Mouse (Mus musculus) kidney, postnatal 36 days (tissue): ENCODE measurements around the gene Git2.

Experiments used
- DNase-seq, 2 experiments: peaks; one replicate each; pipeline ENCODE4 v3.0.0; 2021 to 2022; ENCODE audit warnings: mixed read lengths in 2 of 2

Gene Git2

GRCm38 (mm10) chr5:114775056-114775979 is at the start of gene Git2:
TSS of gene Git2 (minus strand) at chr5:114775517.
- peak in 1 of 2 experiments; percentile 46 for DNase-seq

DNA sequence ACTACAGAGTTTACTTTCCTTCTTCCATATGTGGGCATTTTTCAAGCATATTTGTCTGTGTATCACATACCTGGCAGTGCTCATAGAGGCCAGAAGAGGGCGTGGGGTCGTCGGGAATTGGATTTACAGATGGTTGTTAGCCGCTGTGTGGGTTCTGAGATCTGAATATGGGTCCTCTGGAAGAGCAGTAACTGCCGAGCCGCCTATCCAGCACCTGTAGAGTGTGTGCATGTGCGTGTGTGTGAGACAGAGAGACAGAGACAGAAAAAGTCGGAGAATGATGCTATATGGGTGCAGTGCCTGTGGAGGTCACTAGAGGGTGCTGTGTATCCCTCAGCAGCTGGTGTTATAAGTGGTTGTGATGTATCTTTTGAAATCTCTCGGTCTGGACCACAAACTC is 48.9 kb upstream of the Git2 start:
- DNase-seq = peak; percentile 48 to 70

- peak; percentile 62 to 87 for DNase-seq
These were observed 47.7 kb upstream of the Git2 start, which contains the start of gene 1500011B03Rik for GRCm38 (mm10) chr5:114822796-114823688. TSS of gene 1500011B03Rik (minus strand) at chr5:114823468.

DNA sequence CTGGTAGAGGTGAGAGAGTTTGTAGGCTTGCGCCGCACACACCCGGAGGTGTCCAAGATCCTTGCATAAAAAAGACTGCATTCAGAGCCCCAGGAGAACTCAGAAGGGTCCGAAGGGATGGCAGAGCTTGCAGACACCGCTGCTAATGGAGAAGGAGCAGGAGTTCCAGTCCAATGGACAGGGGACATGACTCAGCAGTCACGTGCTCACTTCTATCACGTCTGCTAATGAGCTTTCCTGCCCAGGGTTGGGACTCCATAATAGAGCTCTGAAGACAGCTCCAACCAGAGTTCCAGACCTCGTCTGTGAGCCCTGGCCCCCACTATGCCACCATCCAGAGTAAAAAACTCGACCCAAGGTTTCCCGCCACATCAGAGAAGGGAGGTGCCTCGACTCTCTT is 42.8 kb upstream of the Git2 start:
- peak; percentile 42 to 55 for DNase-seq

DNA sequence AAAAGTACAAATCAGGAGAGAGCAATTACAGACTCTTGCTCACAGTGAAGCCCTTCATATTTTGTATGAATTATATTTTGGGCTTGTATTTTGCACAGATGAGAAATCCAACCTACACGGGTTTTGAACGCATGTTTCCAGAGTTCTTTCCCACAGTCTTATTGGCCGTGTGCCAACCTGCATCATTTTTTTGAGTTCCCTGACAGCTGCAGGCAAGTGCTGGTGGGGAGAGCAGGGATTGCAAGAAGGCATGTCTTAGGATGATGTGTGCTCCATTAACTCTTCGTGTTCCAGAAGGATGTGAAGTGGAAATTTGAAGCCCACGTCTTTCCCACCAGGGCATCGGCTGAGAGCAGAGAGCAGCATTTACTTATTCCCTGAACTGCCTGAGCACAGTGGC is 41.3 kb upstream of the Git2 start:
- no peak for DNase-seq

DNA sequence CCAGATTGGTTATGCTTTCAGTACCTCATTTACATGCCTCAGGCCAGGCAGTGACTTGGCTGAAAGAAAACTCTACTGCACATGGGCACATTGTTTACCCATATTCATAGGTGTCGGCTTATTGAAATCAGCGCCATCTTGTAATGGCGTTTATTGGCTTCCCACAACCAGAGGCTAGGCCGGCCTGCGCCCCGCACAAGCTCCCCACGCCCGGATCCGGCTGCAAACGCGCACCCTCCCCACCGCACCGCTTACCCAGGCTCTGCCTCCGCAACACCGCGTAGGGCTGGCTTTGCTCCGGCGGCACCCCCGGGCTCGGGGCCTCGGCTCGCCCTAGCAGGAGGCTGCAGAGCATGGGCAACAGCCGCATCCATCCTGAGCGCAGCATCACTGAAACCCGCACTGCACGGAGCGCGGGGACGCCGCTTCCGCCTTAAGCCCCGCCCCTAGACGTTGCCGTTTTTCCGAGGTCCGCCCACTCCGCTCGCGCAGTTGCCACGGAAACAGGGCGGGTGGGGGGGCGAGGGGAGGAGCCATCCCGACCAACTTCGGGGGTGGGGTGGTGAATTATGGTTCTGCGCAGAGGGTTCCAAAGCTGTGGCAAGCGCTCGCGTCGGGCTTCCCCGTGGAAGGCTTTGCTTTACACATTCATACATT is 38.3 kb upstream of the Git2 start:
- peak; percentile 85 to 92 for DNase-seq

DNA sequence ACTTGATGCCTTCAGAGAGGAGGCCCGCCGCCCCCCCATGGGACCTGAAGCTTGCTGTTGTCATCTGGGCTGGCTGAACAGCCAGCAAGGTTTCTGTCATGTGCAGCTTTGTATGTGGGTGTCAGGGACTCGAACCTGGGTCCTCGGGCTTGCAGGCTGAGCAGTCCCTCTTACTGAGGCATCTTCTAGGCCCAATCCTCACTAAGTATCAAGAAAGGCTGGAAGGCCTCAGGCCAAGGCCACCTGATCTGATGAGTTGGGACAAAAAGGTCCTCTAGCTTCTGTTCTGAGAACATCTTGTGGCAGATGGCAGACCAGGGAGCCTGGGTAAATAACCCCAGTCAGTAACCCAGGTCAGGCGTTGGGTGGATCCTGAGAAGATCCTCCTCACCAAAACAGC is 34.5 kb upstream of the Git2 start:
- DNase-seq = no peak

GRCm38 (mm10) chr5:114809181-114809756 is 34.0 kb upstream of the Git2 start:
- DNase-seq = no peak

- DNase-seq = no peak
These were observed 33.1 kb upstream of the Git2 start for GRCm38 (mm10) chr5:114808385-114808784.

DNA sequence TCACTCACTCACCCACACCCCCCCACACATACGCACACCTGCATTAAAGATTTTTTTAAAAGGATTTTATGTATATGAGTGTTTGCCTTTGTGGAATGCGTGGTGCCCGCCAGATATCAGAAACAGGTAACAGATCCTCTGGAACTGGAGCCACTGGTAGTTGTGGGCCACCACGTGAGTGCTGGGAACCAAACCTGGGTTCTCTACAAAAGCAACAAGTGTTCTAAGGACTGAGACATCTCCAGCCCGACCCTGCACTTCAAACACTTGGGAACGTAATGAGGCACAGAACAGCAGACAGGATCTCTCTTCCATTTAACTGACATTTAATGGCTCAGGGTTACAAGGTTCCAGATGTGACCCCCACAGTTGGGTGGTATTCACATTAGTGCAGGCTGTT is 32.6 kb upstream of the Git2 start:
- no peak for DNase-seq

DNA sequence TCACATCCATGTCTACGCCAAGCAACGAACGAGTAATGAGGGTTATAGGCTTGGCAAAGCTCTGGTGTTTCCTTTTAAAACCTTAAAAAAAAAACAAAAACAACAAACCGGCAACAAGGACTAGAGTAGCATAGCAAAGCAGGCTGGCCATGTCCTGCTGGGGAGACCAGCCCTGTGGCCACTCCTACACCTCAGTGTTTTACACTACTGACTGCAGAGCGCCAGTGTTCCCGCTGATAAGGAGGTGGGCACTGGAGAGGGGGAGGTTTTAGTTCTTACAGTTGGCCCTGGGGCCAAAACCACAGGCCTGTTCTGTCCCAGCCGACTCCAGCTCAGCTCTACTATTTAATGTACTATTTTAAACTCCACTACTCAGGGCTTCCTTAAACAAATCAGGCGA is 32.2 kb upstream of the Git2 start:
- DNase-seq = no peak

GRCm38 (mm10) chr5:114807063-114807462 is 31.7 kb upstream of the Git2 start:
- no peak for DNase-seq

- DNase-seq = peak in 1 of 2 experiments; percentile 26
These were observed 31.3 kb upstream of the Git2 start for GRCm38 (mm10) chr5:114806636-114807035.

DNA sequence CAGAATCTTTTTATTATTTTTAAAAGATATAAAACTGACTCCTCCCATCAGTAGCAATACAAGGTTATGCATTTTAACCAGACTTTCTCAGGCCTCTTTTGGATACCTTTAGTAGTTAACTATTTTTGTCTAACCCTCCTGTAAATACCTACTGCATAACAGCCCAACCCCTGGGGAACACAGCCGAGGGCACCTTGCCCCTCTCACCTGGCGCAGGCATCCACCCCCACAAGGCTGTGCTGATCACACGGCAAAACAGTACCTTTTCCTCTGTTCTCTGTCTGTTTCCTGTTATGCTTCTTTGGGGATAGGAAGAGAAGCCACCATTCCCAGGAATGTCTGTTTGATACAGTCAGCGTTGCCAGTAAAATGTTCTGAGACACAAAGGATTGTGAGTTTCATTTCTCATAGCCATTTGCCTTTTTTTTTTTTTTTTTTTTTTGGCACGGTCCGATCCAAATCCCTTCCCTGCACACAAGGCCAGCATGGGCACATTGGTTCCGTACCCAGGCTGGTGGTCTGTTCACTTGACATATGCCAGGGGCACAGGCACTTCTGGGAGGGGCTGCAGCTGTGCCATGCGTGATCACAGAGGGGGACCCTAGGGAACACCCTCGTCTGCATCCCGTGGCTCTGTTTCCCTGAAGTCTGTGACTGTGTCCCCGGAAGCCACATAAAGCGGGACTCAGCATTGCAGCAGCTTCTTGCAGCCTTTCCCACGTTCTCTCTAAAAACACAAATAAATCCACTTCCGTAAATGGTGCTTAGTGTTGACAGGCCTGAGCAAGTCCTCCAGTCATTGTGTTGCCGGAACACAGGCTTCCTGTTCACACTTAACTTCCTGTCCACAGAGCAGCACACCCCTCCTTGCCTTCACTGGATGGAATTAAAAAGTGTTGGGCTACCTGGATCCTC is 30.4 kb upstream of the Git2 start:
- peak; percentile 37 to 53 for DNase-seq

DNA sequence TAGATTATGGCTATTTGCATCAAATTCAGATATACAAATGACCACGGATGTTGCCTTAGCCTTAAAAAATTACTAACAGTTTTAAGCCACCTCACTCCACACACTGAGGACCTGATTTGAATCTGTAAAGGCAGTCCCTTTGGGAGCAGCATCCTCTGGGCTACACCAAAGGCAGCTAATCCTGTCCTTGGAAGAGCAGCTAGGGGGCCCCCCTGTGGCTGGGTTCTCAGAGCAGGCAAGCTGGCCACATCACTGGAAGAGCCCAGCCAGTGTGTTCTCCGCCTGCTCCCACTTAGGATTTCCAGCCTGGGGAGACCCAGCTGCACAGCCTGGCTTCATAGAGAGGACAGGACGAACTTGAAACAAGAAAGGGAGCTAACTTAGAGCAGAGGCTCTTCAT is 29.6 kb upstream of the Git2 start:
- peak; percentile 47 to 80 for DNase-seq

DNA sequence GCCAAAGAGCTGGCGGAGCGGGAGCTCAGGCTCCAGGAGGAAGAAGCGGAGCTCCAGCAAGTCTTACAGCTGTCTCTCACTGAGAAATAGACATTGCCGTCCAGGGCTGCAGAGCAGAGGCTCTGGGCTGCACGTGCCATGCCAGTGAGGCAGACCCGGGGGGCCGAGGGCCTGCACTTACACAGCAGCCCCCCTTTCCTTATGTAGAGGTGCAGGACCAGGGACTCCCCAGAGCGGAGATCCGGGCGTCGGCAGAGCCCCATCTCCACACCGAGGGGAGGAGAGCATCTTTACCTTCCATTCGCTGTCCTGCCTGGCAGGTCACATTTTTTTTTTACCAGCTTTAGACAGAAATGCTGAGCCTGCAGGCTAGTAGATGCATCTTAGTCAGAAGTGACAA is 29.0 kb upstream of the Git2 start:
- DNase-seq = no peak

DNA sequence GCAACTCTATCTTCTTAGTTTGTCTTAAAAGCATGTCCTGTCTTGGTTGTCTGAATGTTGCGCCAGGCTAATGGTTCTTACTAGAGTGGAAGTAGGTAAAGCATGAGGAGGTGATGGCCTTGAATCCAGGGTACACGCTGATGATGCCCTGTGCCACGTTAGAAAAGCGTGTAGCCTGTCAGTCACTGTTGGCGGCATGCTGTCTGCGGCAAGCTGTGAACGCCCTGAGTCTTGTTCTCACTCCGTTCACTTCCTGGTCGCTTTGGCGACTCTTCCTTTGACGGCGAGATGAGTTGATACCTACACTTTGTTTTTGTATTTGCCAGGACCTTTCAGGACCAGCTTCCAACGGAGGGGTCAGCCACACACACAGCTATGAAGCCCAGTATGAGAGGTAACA is 27.9 kb upstream of the Git2 start:
- DNase-seq = no peak

GRCm38 (mm10) chr5:114801841-114802240 is 26.5 kb upstream of the Git2 start:
- no peak for DNase-seq

- DNase-seq = peak in 1 of 2 experiments; percentile 43
These were observed 25.7 kb upstream of the Git2 start for GRCm38 (mm10) chr5:114801049-114801448.

GRCm38 (mm10) chr5:114799848-114800247 is 24.5 kb upstream of the Git2 start:
- DNase-seq = no peak

GRCm38 (mm10) chr5:114797253-114797652 is 21.9 kb upstream of the Git2 start:
- no peak for DNase-seq
